Comparison of ENCODE assay signal across 9 mouse cellular contexts in the genomic region with DNA sequence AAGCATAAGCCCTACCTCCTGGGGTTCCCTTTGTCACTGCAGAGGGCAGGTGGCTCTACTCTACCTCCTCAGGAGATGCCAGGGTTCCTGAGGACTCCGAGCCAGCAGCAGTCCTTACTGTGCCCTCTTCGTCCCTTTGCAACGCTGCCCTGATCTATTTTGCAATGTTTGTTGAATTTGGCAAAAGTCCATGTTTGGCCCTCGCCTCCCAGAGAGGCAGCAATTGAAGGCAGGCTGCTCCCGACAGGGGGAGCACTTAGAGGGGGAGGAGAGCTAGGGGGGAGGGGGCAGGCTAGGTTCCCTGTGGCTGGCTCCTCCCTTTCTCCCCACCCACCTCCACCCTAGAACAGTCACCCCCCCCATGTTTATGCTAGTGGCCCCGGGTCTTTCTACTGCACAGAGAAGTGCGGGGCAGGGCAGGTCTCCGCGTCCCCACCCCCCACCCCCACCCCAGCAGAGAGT. TPM values are rescaled to one million over a fixed set of nuclear protein-coding genes. Genes with fewer than 3 reads are reported as not detected.
DNase-seq lines count a peak whose midpoint lies in the region; ATAC-seq lines count a peak whose summit lies in the region.
"Had no signal": no experiment of that assay in that cellular context is flagged by ENCODE, and none has a peak within 500 bp of the region (broad histone marks: within the 10 kb centered on the region; RNA-seq: fewer than 3 reads in every experiment).

No protein-coding gene starts in this region.

- no peaks in the 10 kb centered on the region for H3K4me1 ChIP-seq in midbrain, embryonic 14.5 days (ENCODE audit: control insufficient read depth, insufficient read depth, low read length)
- H3K4me1 ChIP-seq in midbrain, embryonic 10.5 days = peaks cover 6% of the 10 kb centered on the region
- 0 out of 2 replicates have a peak, but pooled peaks cover 5% of the 10 kb centered on the region for H3K4me1 ChIP-seq in kidney, embryonic 14.5 days (ENCODE audit: control insufficient read depth, insufficient read depth, low read length)

- H3K9me3 ChIP-seq in midbrain, embryonic 14.5 days (ENCODE audit: control insufficient read depth, low read length) = no peaks in the 10 kb centered on the region
- no peaks in the 10 kb centered on the region for H3K9me3 ChIP-seq in midbrain, embryonic 10.5 days (replicated peaks)
- no peaks in the 10 kb centered on the region for H3K9me3 ChIP-seq in kidney, embryonic 14.5 days (ENCODE audit: control insufficient read depth, low read length)

- no peak overlapping the region for H3K27ac ChIP-seq in midbrain, embryonic 14.5 days (replicated peaks; ENCODE audit: low read depth, low read length)
- H3K27ac ChIP-seq in midbrain, embryonic 10.5 days (replicated peaks) = no peak overlapping the region
- H3K27ac ChIP-seq in kidney, embryonic 14.5 days (ENCODE audit: low read depth, low read length) = no peak overlapping the region

- no peak overlapping the region for H3K4me3 ChIP-seq in midbrain, embryonic 14.5 days (replicated peaks; ENCODE audit: low read depth, low read length)
- no peak overlapping the region for H3K4me3 ChIP-seq in midbrain, embryonic 10.5 days
- no peak overlapping the region for H3K4me3 ChIP-seq in kidney, embryonic 14.5 days (ENCODE audit: low read length)

- DNase-seq in midbrain, embryonic 14.5 days = peak; percentile 25
- no peak for DNase-seq in midbrain, embryonic 10.5 days (ENCODE audit: low spot score)
- peak; percentile 81 for DNase-seq in adrenal gland, postnatal 10 days
- peak; percentile 84 for DNase-seq in lung, postnatal 14 days
- DNase-seq in spleen, postnatal 14 days (ENCODE audit: low spot score in 2 of 2) = no peak
- DNase-seq in layer of hippocampus, adult 9-11 months = no peak

- H3K27me3 ChIP-seq in midbrain, embryonic 14.5 days (ENCODE audit: control insufficient read depth, insufficient read depth, low read length) = no peaks in the 10 kb centered on the region
- no peaks in the 10 kb centered on the region for H3K27me3 ChIP-seq in midbrain, embryonic 10.5 days (ENCODE audit: low read depth, poor library complexity, severe bottlenecking)
- no peaks in the 10 kb centered on the region for H3K27me3 ChIP-seq in kidney, embryonic 14.5 days (ENCODE audit: control insufficient read depth, insufficient read depth, low read length)

- 20% methylated on average over 9 of the region's 9 CpGs for WGBS in midbrain, embryonic 14.5 days
- 28% methylated on average over 9 of the region's 9 CpGs for WGBS in midbrain, embryonic 10.5 days
- 16% methylated on average over 9 of the region's 9 CpGs for WGBS in kidney, embryonic 14.5 days

- no peak overlapping the region for H3K9ac ChIP-seq in midbrain, embryonic 14.5 days (replicated peaks; ENCODE audit: low read length)
- H3K9ac ChIP-seq in kidney, embryonic 14.5 days (ENCODE audit: low read depth, low read length) = no peak overlapping the region

- no peak overlapping the region for H3K4me2 ChIP-seq in midbrain, embryonic 14.5 days (ENCODE audit: low read length)
- H3K4me2 ChIP-seq in kidney, embryonic 14.5 days (replicated peaks; ENCODE audit: low read depth, low read length) = peak overlapping the region; percentile 15; the same call in 1 of the 2 replicates

- ATAC-seq in midbrain, embryonic 14.5 days (ENCODE audit: low FRiP score, low TSS enrichment) = no peak
- peak; percentile 72 for ATAC-seq in granulocyte monocyte progenitor cell, adult 5-6 weeks (replicated peaks; ENCODE audit: poor library complexity, severe bottlenecking)
- peak; percentile 61; the same call in 1 of the 2 replicates for ATAC-seq in kidney, embryonic 14.5 days (ENCODE audit: low FRiP score, low TSS enrichment)

- H3K36me3 ChIP-seq in midbrain, embryonic 14.5 days (ENCODE audit: control insufficient read depth, insufficient read depth, low read length) = no peaks in the 10 kb centered on the region
- H3K36me3 ChIP-seq in midbrain, embryonic 10.5 days = no peaks in the 10 kb centered on the region
- no peaks in the 10 kb centered on the region for H3K36me3 ChIP-seq in kidney, embryonic 14.5 days (ENCODE audit: control insufficient read depth, insufficient read depth, low read length)

RNA-seq across cellular contexts. Expression of a gene that starts 2.0 kb away (rescaled TPM):
- polyA plus RNA-seq in midbrain, embryonic 14.5 days (2014; fragmentation: Nextera tagmentation; extraction: Ambion mirVana) = not detected in 2 replicates
- not detected in 2 replicates for polyA plus RNA-seq in midbrain, embryonic 10.5 days (2016; fragmentation: Nextera tagmentation; extraction: Ambion mirVana)
- total RNA-seq in adrenal gland, postnatal 10 days (2021) = 100 to 1,000 TPM; 167 to 428 TPM
- total RNA-seq in granulocyte monocyte progenitor cell, adult 5-6 weeks (2014; fragmentation: Nextera tagmentation) = not detected in 2 replicates
- not detected in 2 replicates for total RNA-seq in granulocyte monocyte progenitor cell, adult 5-6 weeks (2017)
- polyA plus RNA-seq in kidney, embryonic 14.5 days (2014; fragmentation: Nextera tagmentation; extraction: Ambion mirVana) = 0.12 and 0.26 TPM in 2 replicates

RNA-seq across cellular contexts. Expression of a gene that starts 9.3 kb away (rescaled TPM):
- polyA plus RNA-seq in midbrain, embryonic 14.5 days (2014; fragmentation: Nextera tagmentation; extraction: Ambion mirVana) = 0.18 and 0.34 TPM in 2 replicates
- polyA plus RNA-seq in midbrain, embryonic 10.5 days (2016; fragmentation: Nextera tagmentation; extraction: Ambion mirVana) = 0.19 and 0.46 TPM in 2 replicates
- total RNA-seq in adrenal gland, postnatal 10 days (2021) = 10 to 100 TPM; 11.1 to 11.6 TPM
- total RNA-seq in granulocyte monocyte progenitor cell, adult 5-6 weeks (2014; fragmentation: Nextera tagmentation) = 2.9 TPM in 1 of 2 replicates, not detected in the other
- 0.65 and 2.2 TPM in 2 replicates for total RNA-seq in granulocyte monocyte progenitor cell, adult 5-6 weeks (2017)
- 2.7 TPM in 2 replicates for polyA plus RNA-seq in kidney, embryonic 14.5 days (2014; fragmentation: Nextera tagmentation; extraction: Ambion mirVana)

RNA-seq across cellular contexts. Expression of a gene that starts 35.3 kb away (rescaled TPM):
- 0.53 and 0.84 TPM in 2 replicates for polyA plus RNA-seq in midbrain, embryonic 14.5 days (2014; fragmentation: Nextera tagmentation; extraction: Ambion mirVana)
- polyA plus RNA-seq in midbrain, embryonic 10.5 days (2016; fragmentation: Nextera tagmentation; extraction: Ambion mirVana) = 0.53 and 0.59 TPM in 2 replicates
- total RNA-seq in adrenal gland, postnatal 10 days (2021) = 100 to 1,000 TPM in 1 of 2 experiments, 10 to 100 TPM in 1; 87.4 to 223 TPM
- not detected in 2 replicates for total RNA-seq in granulocyte monocyte progenitor cell, adult 5-6 weeks (2014; fragmentation: Nextera tagmentation)
- total RNA-seq in granulocyte monocyte progenitor cell, adult 5-6 weeks (2017) = not detected in 2 replicates
- polyA plus RNA-seq in kidney, embryonic 14.5 days (2014; fragmentation: Nextera tagmentation; extraction: Ambion mirVana) = 0.30 TPM in 1 of 2 replicates, not detected in the other

RNA-seq across cellular contexts. Expression of a gene that starts 54.8 kb away (rescaled TPM):
- polyA plus RNA-seq in midbrain, embryonic 14.5 days (2014; fragmentation: Nextera tagmentation; extraction: Ambion mirVana) = not detected in 2 replicates
- not detected in 2 replicates for polyA plus RNA-seq in midbrain, embryonic 10.5 days (2016; fragmentation: Nextera tagmentation; extraction: Ambion mirVana)
- 100 to 1,000 TPM in 1 of 2 experiments, 10 to 100 TPM in 1; 52.9 to 125 TPM for total RNA-seq in adrenal gland, postnatal 10 days (2021)
- not detected in 2 replicates for total RNA-seq in granulocyte monocyte progenitor cell, adult 5-6 weeks (2014; fragmentation: Nextera tagmentation)
- total RNA-seq in granulocyte monocyte progenitor cell, adult 5-6 weeks (2017) = not detected in 2 replicates
- polyA plus RNA-seq in kidney, embryonic 14.5 days (2014; fragmentation: Nextera tagmentation; extraction: Ambion mirVana) = 0.08 and 0.10 TPM in 2 replicates
- total RNA-seq: adrenal gland, adult 18-20 months had no signal

Comparison
In these comparisons a context has a peak if more than half of its experiments do, and no peak if none do; other contexts are left out.
1. DNase-seq: peak in midbrain, embryonic 14.5 days (single experiment), adrenal gland, postnatal 10 days (single experiment) and lung, postnatal 14 days (single experiment); none in midbrain, embryonic 10.5 days (single experiment), spleen, postnatal 14 days (0 of 2) and layer of hippocampus, adult 9-11 months (single experiment).